Mouse (Mus musculus): Measurements from ENCODE around the gene Pgls.

DNA sequence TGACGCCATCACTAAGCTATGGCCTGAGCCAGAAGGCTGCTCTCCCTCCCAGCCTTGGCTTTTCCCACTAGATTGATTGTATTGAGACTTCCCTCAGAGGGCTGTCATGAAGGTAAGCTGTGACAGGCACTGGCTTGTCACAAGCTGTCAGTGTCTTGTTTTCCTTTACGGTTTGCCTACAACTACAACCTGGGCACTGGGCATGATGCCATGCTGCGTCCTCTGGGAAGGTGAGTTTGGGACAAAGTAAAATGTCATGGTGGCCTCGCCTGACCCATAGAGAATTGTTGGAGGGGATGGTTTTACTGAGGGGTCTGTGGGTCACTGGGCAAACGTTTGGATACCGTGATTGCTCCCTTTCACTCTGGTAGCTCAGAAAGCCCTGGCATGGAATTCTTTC, 46.3 kb downstream of the Pgls start:
- TF ChIP-seq CTCF (conservative IDR thresholded peaks at IDR 0.05; ENCODE audit: low read length), result no peak
- no peak for TF ChIP-seq NANOG (IDR thresholded peaks at IDR 0.05; ENCODE audit: borderline replicate concordance, low read length)
- no peak for TF ChIP-seq POU5F1 (IDR thresholded peaks at IDR 0.05; ENCODE audit: borderline replicate concordance, low read length)

All from E14TG2a.4 (cell line).